Mouse (Mus musculus) adrenal gland, postnatal 36 days (tissue): Measurements from ENCODE around the gene Tas2r137. TPM values are rescaled to one million over a fixed set of nuclear protein-coding genes. Genes with fewer than 3 reads are reported as not detected.

Source experiments
- DNase-seq, 2 experiments: peaks; one replicate each; pipeline ENCODE4 v3.0.0; 2021; ENCODE audit warnings: mixed read lengths in 1 of 2
- long read RNA-seq, 2 experiments: library from polyadenylated mRNA; stranded (forward); transcript quantifications; one replicate each; pipeline ENCODE4 v2.0.0; 2021; ENCODE audit warnings: borderline sequencing depth in 2 of 2
- total RNA-seq, 2 experiments: library from RNA; stranded (reverse); gene quantifications; 2 replicates each; pipeline ENCODE4 v1.2.3; 2021

Tas2r137 gene
- not detected for total RNA-seq
- long read RNA-seq, experiment 1: 0 reads
- long read RNA-seq, experiment 2: 0 reads

DNA sequence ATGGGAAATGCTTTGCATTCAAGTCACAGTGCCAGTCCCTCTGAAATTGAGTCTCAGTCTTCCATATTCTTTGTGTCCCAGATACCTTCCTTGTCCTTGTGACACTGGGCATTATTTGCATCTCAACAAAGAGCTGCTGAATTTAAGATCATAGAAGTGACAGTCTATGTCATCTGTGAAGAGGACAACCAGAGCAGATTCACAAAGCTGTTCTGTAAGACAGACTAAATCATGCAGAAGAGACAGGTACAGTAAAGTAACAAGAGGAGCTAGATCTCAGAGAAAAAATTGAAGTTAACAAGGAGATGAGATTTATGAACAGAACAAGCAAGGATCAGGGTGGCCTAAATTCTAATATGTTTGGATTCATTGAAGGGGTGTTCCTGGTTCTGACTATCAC is at the start of gene Tas2r137:
Gene Tas2r137, plus strand, starts transcription at position 301 of the 400 bp plus-strand sequence.
- DNase-seq: no peak

DNA sequence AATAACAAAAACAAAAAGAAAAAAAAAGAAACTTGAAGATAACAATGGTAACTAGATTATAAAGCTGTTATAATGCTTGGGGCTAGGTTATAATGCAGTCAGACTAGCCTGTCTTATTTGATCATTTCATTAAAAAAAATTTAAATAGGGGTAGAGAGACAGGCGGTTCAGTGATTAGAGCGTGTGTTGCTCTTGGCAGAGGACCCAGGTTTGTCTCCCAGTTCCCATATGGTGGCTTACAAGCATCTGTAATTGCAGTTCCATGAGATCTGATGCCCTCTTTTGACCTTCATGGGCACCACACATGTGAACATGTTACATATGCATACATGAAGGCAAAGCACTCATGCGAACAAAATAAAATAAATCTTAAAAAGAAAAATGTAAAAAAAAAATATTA is 49.8 kb upstream of the Tas2r137 start:
- DNase-seq: no peak

DNA sequence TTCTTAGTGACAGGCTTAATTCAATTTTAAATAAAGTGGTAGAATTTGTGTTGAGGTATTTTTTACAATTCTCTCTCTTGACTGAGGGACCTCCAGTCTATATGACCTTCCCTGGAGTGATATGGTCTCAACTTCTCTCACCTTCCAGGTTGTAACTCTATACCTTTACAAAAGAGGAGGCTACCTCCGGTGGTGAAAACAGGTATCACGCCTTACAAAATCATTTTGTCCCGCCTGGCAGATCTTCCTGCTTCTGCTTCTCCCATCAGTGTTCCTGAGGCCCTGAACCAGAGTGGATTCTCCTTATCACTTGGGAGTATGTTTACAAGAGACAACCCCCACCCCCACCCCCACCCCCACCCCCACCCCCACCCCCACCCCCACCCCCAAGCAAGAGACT is 49.3 kb upstream of the Tas2r137 start:
- no peak for DNase-seq

DNA sequence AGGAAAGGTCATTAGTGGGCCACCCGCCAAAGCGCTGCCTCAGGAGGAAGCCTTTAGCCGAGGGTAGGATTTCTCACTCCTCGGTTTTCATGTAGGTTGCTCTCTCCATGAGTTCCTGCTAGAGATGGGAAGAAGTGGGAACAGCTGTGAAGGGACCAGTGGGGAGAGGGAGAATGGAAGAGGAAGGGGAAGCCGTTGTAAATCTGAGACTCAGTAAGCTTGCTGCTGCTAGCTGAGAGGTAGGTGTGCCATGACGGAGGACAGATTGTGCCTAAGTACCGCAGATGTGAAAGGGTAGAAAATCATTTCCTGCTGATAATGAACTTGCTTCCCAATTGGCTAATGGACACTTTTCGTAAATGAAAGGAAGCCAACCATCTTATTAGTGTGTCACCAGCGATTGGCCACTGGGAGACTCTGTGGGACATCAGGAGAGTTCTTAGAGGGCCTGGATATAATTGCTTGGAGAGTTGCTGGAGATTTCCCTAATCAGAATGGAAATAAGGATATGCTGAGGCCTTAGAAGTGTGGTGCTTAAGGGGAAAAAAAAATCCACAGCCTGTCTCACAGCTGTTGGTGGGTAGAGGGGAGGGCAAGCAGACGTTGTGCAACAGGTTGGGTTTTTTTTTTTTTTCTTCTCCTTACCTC is 47.6 kb upstream of the Tas2r137 start:
- no peak for DNase-seq

DNA sequence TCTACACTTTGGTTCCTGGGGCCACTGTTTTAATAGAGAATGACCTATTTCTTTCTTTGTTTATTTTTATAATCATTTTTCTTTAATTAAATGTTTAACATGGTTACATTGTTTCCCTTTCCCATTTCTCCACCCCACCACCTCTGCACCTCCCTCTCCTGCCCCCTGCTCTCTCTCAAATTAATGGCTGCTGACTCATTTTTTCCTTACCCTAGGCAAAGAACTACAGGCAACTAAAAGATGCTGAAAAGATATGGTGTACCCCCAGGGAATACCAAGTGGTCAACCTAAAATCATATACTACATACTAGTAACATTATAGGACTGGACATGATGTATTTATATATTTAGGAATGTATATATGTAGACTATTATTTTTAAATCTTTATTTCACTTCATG is 42.4 kb upstream of the Tas2r137 start:
- no peak for DNase-seq

DNA sequence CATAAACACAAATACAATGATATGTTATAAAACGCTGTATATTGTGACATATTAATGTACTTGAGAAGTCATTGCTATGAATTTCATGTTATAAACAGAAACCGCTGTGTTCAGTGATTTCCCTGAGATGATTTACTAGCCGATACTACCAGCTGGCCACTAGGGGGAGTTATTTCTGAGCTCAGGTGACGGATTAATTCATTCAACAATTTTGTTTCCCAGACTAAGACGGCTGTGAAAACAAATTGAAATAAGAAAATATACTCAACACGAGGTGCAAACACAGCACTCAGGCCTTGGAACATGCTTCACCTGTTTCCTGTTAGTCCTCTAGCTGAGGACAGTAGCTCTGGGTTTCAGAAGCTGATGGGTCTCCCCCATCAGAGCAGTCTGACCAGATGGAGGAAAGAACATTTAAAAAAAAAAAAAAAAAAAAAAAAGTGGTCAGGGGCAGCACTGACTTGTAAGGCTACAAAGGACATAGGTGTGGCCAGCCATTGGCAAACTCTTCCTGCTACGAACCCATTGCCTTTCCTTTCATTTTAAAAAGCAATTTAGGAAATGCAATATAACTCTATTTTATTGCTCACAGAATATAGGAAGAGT is 36.5 kb upstream of the Tas2r137 start:
- DNase-seq: peak in 1 of 2 experiments; percentile 13

DNA sequence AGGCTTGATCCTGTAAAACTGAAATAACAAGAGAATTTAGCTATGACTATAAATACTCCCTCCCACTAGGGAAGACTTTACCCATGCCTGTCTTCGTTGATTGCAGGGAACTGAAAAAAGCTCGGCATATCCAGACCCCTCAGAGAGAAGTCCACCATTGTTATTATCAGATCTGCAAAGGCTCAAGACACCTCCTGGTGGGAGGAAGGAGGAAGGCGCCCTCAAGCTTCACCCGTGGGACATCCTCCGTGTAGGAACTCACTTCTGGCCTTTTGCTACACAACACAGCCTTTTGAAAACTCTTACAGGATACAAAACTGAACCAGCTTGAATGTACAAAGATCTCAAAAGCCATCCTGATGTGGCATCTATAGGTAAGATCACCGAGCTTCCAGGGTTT is 25.3 kb upstream of the Tas2r137 start:
- DNase-seq: no peak

DNA sequence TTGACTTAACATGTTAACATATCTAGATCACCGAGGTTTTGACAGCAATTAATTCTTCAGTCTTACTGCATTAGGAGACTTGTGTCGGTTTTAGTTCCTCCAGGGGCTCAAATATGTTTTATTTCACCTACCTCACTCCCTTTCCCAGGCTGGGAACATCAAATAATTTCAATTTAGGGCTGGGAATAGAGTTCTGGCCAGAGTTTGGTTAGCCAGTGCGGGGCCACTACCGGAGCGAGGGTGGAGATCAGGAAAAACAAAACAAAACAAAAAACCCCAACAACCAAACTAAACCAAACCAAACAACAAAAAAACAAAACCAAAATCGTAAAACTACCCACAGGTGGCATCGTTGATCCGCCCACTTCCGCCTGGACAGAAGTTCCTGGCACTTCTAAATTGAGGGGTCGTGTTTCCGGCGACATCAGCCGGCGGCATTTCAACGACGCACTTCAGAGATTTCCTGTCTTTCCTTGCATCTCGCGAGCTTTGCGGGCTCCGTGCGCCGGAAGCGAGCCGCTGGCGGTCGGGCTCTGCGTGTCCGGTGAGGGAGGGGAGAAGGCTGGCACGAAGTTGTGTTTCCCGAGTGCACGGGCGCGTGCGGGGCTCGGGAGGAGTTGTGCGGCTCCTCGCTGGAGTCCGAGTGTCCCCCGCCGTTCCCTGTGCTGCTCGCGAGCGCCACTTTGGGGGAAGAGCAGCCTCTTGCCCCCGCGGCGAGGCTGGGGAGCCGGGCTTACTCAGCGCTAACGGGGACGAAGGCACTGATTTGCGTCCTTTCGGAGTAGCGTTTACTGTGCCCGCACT is 19.9 kb upstream of the Tas2r137 start, which contains the start of gene Ssbp1:
Gene Ssbp1, plus strand, starts transcription at position 437 of the 804 bp plus-strand sequence.
- DNase-seq: peak; percentile 92 to 93

DNA sequence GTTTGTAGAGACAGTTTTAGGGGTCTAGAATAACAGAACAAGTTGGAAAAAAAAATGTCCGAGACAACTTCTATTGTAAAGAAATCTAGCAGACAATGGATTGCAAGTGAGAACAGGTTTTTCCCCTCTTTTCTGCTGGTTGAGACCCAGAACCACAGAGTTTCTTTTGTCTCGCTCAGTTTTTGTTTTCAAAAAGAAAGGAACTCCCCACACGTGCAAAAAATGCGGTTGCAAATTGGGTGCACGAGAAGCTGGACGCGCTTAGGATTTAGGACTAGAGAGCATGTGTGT is 19.4 kb upstream of the Tas2r137 start:
- DNase-seq: no peak

DNA sequence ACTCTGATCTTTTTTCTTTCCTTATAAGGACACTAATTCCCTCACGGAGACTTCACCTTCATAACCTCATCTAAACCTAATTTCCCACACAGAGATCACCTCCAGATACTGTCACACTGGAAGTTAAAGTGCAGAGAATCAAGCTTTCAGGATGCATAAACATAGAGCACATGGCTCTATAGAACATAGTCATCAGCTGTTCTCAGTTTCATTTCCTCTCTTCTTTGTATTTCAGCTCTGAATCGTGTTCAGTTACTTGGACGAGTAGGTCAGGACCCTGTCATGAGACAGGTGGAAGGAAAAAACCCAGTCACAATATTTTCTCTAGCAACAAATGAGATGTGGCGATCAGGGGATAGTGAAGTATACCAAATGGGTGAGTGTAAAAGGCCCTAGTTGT is 14.9 kb upstream of the Tas2r137 start:
- no peak for DNase-seq

DNA sequence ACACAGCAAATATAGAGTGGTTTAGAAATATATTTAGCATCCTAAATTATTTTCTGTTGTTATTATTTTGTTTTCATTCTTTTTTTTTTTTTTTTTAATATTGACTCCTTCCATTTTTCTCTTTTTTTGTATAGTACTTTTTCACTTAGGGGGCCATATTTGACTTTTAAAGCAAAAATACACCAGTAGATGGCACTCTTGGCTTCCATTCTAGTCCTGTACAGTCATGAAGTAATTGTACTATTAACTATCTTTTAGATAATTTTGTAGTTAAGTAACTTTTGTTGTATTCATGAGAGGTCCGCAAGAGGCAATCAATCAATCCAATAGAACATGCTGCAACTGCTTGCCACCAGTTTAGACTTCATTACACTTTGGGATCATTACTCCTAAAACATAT is 11.3 kb upstream of the Tas2r137 start:
- no peak for DNase-seq

DNA sequence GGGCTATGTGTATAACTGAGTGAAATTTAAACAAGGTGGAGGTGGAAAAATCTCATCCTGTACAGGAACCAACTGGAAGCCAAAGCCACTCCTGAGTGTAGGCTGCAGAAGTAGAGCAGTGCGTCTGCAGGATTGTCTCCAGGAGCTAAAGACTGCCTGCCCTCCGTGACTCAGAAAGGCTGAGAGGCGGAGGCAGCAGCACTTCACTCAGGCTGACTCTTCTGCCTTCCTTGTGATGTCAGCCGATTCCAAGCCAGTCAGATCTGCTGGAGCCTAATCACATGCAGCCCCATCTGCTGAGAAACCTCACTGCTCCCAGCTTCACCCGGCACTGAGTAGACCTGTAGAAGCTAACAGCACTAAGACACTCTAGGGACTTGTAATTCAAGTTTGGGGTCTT is 8.7 kb upstream of the Tas2r137 start:
- DNase-seq: no peak

DNA sequence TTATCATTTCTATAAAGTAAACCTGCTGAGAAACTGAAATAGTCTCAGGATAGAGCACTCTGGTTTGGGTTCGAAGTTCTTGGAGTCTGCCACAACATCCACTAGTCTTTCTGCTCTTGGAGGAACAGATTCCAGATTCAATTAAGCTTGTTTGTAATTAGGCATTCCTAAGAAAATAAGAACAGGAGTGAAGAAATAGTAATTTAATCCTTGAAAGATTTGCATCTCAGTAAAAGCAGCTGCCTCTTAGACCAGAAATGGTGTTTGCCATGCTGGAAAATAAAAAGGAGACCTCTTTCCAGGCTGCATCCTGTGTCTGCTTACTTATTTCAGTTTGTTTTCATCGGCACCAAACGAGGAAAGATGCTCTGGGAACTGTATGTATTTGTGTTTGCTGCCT is 2.2 kb downstream of the Tas2r137 start, which contains the start of gene Tas2r108:
Gene Tas2r108, plus strand, starts transcription at position 301 of the 400 bp plus-strand sequence.
- no peak for DNase-seq

DNA sequence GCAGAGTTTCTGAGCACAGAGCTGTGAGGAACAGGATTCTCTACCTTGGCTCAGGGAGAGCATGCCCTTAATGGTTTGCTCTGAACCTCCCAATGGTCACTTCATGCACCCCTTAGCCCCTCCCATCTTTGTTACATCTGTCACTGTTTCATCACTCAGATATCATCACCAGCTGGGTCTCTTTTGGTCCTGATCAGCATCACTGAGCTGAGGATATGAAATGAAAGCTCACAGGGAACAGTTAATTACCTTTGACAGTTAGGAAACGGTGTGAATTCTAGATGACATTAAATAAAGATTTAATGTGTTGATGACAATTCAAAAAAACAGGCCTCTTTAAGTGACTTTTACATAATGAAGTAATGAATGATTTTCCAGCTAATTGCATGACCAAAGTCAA is 28.4 kb downstream of the Tas2r137 start, which contains the start of gene Prss37:
Gene Prss37, minus strand, starts transcription at position 101 of the 400 bp plus-strand sequence.
- DNase-seq: no peak

Other genes starting within 250 kb of the Tas2r137 start
- gene Agk, start 166.1 kb upstream of the Tas2r137 start, total RNA-seq: 10 to 100 TPM; 23.5 to 43.0 TPM
- 10 to 100 TPM; 11.9 to 15.4 TPM for gene E330009J07Rik, start 55.1 kb upstream of the Tas2r137 start, total RNA-seq
- not detected for gene Wee2, start 52.1 kb upstream of the Tas2r137 start, total RNA-seq
- 10 to 100 TPM; 47.4 to 48.1 TPM for gene Ssbp1, start 19.9 kb upstream of the Tas2r137 start, total RNA-seq
- not detected for gene Tas2r108, start 2.3 kb downstream of the Tas2r137 start, total RNA-seq
- not detected for gene Prss37, start 28.3 kb downstream of the Tas2r137 start, total RNA-seq
- gene Olfr461, start 63.8 kb downstream of the Tas2r137 start, total RNA-seq: not detected
- not detected for gene Olfr460, start 78.3 kb downstream of the Tas2r137 start, total RNA-seq
- 1 to 10 TPM in 1 of 2 experiments, under 1 TPM in 1; 0.50 to 1.3 TPM for gene Clec5a, start 94.6 kb downstream of the Tas2r137 start, total RNA-seq
- gene Tas2r138, start 122.1 kb downstream of the Tas2r137 start, total RNA-seq: not detected
- 1 to 10 TPM in 1 of 2 experiments, under 1 TPM in 1; 0.63 to 2.0 TPM for gene Mgam, start 137.6 kb downstream of the Tas2r137 start, total RNA-seq